Mouse (Mus musculus) forebrain, postnatal 0 days (tissue): ENCODE measurements at regions not wholly inside any gene's neighbourhood (a gene's known extent, or its start where the extent isn't known, plus 50 kb on each side); places are given as distances from the start of the nearest gene placed in this dataset.
A peak's percentile ranks its signal among the peaks of the same experiment; 100 is the strongest.

Experiments used
- ATAC-seq: fragments of 200-750 bp; cut with Nextera tagmentation; 2 replicates; pipeline ENCODE4 v1.8.0; 2017; ENCODE audit warnings: mild to moderate bottlenecking, moderate library complexity
- DNase-seq: peaks from one replicate; pipeline ENCODE4 v3.0.0-alpha.2; 2015
- H3K27ac ChIP-seq: fragments of 300-500 bp; sonication (generic); 2 replicates; pipeline ENCODE4 v1.5.1; 2014; ENCODE audit warnings: low read depth, mild to moderate bottlenecking, antibody characterized with exemption, low read length, moderate library complexity, mixed read lengths
- H3K27me3 ChIP-seq: fragments of 300-500 bp; sonication (generic); 2 replicates; pipeline ENCODE4 v1.6.1; 2014; ENCODE audit warnings: mild to moderate bottlenecking, low read length, mixed read lengths; ENCODE audit not compliant: insufficient read depth
- H3K36me3 ChIP-seq: fragments of 300-500 bp; sonication (generic); 2 replicates; pipeline ENCODE4 v1.6.1; 2014; ENCODE audit warnings: mild to moderate bottlenecking, moderate library complexity; ENCODE audit not compliant: insufficient read depth
- H3K4me1 ChIP-seq: fragments of 300-500 bp; sonication (generic); 2 replicates; pipeline ENCODE4 v1.6.1; 2014; ENCODE audit warnings: antibody characterized with exemption; ENCODE audit not compliant: insufficient read depth
- H3K4me2 ChIP-seq: fragments of 300-500 bp; sonication (generic); 2 replicates; pipeline ENCODE4 v1.6.1; 2014; ENCODE audit warnings: low read depth, mild to moderate bottlenecking, moderate library complexity
- H3K4me3 ChIP-seq: fragments of 300-500 bp; sonication (generic); 2 replicates; pipeline ENCODE4 v1.5.1; 2014; ENCODE audit warnings: low read depth, low read length, mixed read lengths
- H3K9ac ChIP-seq: fragments of 300-500 bp; sonication (generic); 2 replicates; pipeline ENCODE4 v1.6.1; 2014; ENCODE audit warnings: mild to moderate bottlenecking
- H3K9me3 ChIP-seq: fragments of 300-500 bp; sonication (generic); 2 replicates; pipeline ENCODE4 v1.6.1; 2016; ENCODE audit warnings: low read length
- CTCF ChIP-seq: sonication (generic); IDR thresholded peaks from 2 replicates; pipeline ENCODE4 v1.5.1; 2016; ENCODE audit warnings: antibody characterized with exemption, control low read depth, low read depth
- WGBS: fragments of 180-500 bp; shearing (Covaris S2); extraction: QIAGEN DNeasy Blood & Tissue Kit; methylation state at CpG from one replicate; pipeline ENCODE4 v1.1.7; 2014; 5-methylcytosine and 5-hydroxymethylcytosine counted together

DNA sequence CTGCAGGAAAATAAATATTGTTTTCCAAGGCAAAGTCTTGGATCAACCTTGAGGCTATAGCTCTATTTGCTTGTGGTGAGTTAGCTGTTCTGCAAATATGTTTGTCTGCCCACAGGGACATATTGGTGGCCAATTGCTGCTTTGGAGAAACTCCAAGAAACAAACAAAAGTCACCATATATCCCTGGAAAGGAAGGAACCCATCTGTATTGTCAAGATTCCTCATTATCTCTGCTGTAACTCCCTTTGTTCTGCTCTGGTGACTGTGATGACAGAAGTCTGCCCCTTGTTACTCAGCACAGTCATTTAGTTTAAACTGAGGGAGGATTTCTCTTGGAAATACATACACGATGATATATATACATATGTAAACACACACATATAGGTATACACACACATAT, 123.3 kb upstream of the Nr5a2 start:
- H3K27ac ChIP-seq = no peak overlapping the region
- no peak for TF ChIP-seq CTCF
- H3K4me3 ChIP-seq = no peak overlapping the region
- H3K27me3 ChIP-seq = no peaks in the 10 kb centered on the region
- no peak overlapping the region for H3K9ac ChIP-seq
- no peaks in the 10 kb centered on the region for H3K9me3 ChIP-seq
- no peaks in the 10 kb centered on the region for H3K36me3 ChIP-seq
- DNase-seq = no peak
- no peak overlapping the region for H3K4me2 ChIP-seq
- no peak for ATAC-seq
- 73% methylated on average over 1 of the region's 1 CpGs for whole genome bisulfite sequencing
- H3K4me1 ChIP-seq = no peaks in the 10 kb centered on the region

DNA sequence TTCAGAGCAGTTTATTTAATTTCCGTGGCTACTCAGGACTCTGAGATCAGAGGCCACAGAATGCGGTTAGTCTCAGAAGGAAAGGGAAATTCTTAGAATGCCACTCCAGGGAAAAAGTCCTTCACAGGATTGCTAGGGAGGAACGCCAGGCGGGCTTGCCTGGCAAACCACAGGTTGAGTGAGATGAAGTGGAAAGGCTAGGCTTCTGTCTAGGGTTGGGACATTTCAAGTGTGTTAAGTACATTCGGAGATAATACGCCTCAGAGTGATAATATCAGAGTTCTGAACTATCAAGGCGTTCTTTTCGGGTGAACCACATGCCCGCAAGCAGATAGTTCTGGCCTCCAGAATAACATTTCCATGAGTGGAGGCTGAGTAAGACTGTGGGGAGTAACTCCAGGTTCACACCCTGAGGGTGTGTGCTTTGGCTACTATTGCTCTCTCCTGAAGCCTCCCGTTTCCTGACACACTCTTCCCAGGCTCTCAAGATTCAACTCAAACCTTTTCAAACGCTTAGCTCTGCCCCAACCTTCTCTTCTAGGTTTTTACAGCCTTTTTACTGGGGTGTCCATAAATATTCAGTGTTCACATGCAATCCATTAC, 119.3 kb upstream of the Nr5a2 start:
- Histone ChIP-seq H3K27ac (no peak overlapping the region), H3K9ac (no peak overlapping the region), H3K9me3 (no peaks in the 10 kb centered on the region), H3K36me3 (no peaks in the 10 kb centered on the region), H3K4me1 (no peaks in the 10 kb centered on the region; the same call in 1 of the 2 replicates), H3K27me3 (no peaks in the 10 kb centered on the region), H3K4me2 (no peak overlapping the region), H3K4me3 (no peak overlapping the region)
- no peak for TF ChIP-seq CTCF
- no peak for DNase-seq
- WGBS = 86% methylated on average over 11 of the region's 11 CpGs
- no peak for ATAC-seq

- WGBS = 34% methylated on average over 9 of the region's 9 CpGs
Observed at GRCm38 (mm10) chr1:137074787-137075186, 114.5 kb upstream of the Nr5a2 start.

GRCm38 (mm10) chr1:137073857-137074572, 113.8 kb upstream of the Nr5a2 start:
- no peak overlapping the region for H3K9ac ChIP-seq
- DNase-seq = no peak
- H3K27ac ChIP-seq = peak overlapping the region; percentile 64; the same call in 1 of the 2 replicates
- H3K4me2 ChIP-seq = no peak overlapping the region
- no peak for TF ChIP-seq CTCF
- ATAC-seq = no peak
- H3K27me3 ChIP-seq = no peaks in the 10 kb centered on the region
- no peaks in the 10 kb centered on the region; the same call in 1 of the 2 replicates for H3K4me1 ChIP-seq
- WGBS = 76% methylated on average over 8 of the region's 8 CpGs
- no peaks in the 10 kb centered on the region for H3K9me3 ChIP-seq
- no peaks in the 10 kb centered on the region for H3K36me3 ChIP-seq
- H3K4me3 ChIP-seq = no peak overlapping the region

More at GRCm38 (mm10) chr1:137074787-137075186, 114.5 kb upstream of the Nr5a2 start:
- Histone ChIP-seq H3K9ac (no peak overlapping the region), H3K9me3 (no peaks in the 10 kb centered on the region), H3K36me3 (no peaks in the 10 kb centered on the region), H3K27ac (peak overlapping the region; percentile 75), H3K4me1 (no peaks in the 10 kb centered on the region; the same call in 1 of the 2 replicates), H3K4me3 (no peak overlapping the region), H3K27me3 (no peaks in the 10 kb centered on the region), H3K4me2 (peak overlapping the region; percentile 22; the same call in 1 of the 2 replicates)
- TF ChIP-seq CTCF = no peak
- ATAC-seq = peak; percentile 98
- peak; percentile 88 for DNase-seq

DNA sequence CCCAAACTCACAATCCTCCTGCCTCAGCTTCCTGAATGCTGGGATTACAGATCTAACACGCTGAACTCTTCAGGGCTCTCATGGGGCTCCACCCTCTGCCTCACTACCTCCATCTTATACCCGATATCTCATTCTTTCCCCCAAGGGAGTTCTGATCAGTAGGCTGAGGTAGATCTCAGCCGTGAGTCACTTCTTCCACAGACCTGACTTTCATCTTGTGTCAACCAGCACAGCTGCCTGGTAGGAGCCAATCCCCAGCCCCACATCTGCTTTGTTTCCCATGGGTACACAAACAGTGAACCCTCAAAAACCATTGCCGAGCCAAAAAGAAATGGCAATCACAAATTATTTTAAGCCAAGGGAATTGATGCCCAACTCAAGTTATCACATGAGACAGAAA, 100.7 kb upstream of the Nr5a2 start:
- Histone ChIP-seq H3K27me3 (no peaks in the 10 kb centered on the region), H3K27ac (no peak overlapping the region), H3K9ac (no peak overlapping the region), H3K4me3 (no peak overlapping the region), H3K4me1 (no peaks in the 10 kb centered on the region), H3K36me3 (no peaks in the 10 kb centered on the region), H3K4me2 (no peak overlapping the region), H3K9me3 (no peaks in the 10 kb centered on the region)
- 88% methylated on average over 4 of the region's 4 CpGs for WGBS
- TF ChIP-seq CTCF = no peak
- DNase-seq = no peak
- no peak for ATAC-seq

GRCm38 (mm10) chr1:137053134-137053533, 92.9 kb upstream of the Nr5a2 start:
- Histone ChIP-seq H3K4me2 (no peak overlapping the region), H3K27ac (no peak overlapping the region), H3K4me1 (no peaks in the 10 kb centered on the region), H3K9ac (no peak overlapping the region), H3K4me3 (no peak overlapping the region), H3K27me3 (no peaks in the 10 kb centered on the region), H3K9me3 (no peaks in the 10 kb centered on the region), H3K36me3 (no peaks in the 10 kb centered on the region)
- TF ChIP-seq CTCF = no peak
- no peak for ATAC-seq
- DNase-seq = no peak

DNA sequence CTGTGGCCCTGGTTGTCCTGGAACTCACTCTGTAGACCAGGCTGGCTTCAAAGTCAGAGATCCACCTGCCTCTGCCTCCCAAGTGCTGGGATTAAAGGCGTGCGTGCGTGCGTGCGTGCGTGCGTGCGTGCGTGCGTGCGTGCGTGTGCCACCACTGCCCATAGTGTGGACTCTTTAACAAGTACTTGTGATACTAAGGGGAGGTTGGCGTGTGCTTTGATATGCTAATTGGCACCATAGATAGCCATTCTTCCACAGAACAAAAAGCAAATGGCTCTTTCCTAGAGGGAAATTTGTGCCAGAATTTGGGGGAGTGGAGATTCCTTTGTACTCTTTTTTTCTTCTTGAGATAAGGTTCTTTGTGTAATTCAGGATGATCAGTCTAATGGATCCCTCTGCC, 91.3 kb upstream of the Nr5a2 start:
- WGBS = 77% methylated on average over 13 of the region's 13 CpGs
- TF ChIP-seq CTCF = no peak
- no peaks in the 10 kb centered on the region for H3K4me1 ChIP-seq
- no peak for DNase-seq
- H3K9ac ChIP-seq = no peak overlapping the region
- no peak overlapping the region for H3K4me3 ChIP-seq
- no peaks in the 10 kb centered on the region for H3K9me3 ChIP-seq
- H3K27ac ChIP-seq = no peak overlapping the region
- no peaks in the 10 kb centered on the region for H3K36me3 ChIP-seq
- no peak for ATAC-seq
- H3K4me2 ChIP-seq = no peak overlapping the region
- no peaks in the 10 kb centered on the region for H3K27me3 ChIP-seq
